Mouse (Mus musculus) kidney, postnatal 36 days (tissue): Measurements from ENCODE around the gene Ppm1l.

Source experiments
- DNase-seq, 2 experiments: peaks; one replicate each; pipeline ENCODE4 v3.0.0; 2021 to 2022; ENCODE audit warnings: mixed read lengths in 2 of 2

The Ppm1l gene

DNA sequence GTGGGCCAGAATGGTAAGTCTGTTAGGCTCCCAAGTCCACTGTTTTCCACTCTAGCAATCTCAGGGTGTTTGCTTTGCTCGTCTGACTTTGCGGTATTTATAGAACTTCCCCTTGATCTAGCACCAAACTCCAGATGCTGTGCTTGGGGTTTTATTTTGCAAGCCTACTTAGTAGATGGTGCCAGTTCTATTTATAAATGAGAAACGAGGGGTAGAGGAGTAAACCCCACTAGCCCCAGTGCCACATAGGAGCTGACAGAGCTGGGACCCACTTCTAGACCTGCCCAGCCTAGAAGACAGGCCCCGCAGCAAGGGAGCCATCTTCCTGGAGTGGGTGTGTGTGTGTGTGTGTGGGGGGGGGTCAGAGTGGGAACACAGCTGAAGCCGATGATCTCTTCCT, 130.3 kb downstream of the Ppm1l start:
- peak in 1 of 2 experiments; percentile 3 for DNase-seq

DNA sequence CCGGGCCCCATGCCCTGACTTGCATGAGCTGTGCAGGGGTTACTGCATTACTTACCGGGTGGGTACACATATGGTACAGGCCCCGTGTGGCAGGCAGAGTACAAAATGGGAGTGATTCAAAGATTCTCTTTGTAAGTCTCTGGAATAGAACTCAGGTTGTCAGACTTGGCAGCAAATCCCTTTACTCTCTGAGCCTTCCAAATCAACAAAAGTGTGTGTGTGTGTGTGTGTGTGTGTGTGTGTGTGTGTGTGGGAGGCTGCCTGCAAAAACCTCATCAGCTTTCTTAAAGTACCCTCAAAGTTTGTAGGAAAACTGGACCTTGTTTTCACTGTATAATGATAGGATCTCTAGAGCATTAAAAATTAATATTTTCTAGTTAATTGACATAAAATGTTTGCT, 132.4 kb downstream of the Ppm1l start:
- DNase-seq, result no peak

- DNase-seq, result no peak
Measured at GRCm38 (mm10) chr3:69454330-69454729, 137.7 kb downstream of the Ppm1l start.

DNA sequence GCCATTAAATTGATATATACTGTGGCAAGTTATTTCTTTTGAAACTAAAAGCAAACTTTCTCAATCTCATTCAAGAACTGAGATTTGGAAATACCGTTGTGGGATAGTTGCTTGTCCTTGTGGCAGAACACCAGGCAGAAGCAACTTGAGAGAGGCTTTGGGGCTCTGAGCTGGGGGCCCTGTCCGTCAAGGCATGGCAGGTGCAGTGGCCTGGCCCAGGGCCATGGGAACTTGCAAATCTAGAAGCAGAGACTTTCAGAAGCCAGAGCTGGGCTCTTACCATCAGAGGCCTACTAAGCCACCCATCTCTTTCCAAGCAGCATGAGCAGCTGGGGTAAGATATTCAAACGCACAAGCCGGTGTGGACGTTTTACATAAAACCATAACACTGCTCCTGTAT, 139.4 kb downstream of the Ppm1l start:
- no peak for DNase-seq

- no peak for DNase-seq
Measured at GRCm38 (mm10) chr3:69458756-69459155, 142.1 kb downstream of the Ppm1l start.

- DNase-seq, result no peak
Measured at GRCm38 (mm10) chr3:69461956-69462355, 145.3 kb downstream of the Ppm1l start.

- DNase-seq, result no peak
Measured at GRCm38 (mm10) chr3:69465751-69466150, 149.1 kb downstream of the Ppm1l start.

- no peak for DNase-seq
Measured at GRCm38 (mm10) chr3:69468280-69469008, 151.8 kb downstream of the Ppm1l start.

- no peak for DNase-seq
Measured at GRCm38 (mm10) chr3:69469463-69470141, 152.9 kb downstream of the Ppm1l start.

DNA sequence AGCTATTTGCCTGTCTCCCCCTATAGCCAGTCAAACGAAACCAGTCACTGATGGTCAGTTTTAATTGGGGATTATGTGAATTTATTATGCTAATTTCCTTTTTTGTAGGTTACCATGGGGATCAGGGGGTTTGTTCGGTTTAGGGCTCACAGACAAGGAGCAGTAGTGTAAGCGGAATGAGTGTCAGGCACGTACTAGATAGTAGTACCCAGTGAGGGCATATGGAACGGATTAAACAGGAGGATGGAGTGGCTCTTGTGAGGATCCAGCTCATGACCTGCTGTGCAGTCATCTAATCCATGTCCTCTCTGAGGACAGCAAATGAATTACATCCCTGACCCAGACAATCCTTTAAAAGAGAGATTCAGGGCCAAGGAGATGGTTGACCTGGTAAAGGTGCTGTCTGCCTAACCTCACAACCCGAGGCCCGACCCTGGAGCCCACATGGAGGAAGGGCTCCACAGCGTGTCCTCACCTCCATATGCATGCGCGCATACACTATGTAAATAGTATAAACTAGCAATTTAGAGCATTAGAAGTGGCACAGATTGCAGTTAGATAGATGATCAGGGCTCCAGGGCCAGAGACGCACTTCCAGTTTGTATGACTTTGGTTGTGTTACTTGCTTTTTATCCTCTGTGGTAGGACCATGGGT, 153.6 kb downstream of the Ppm1l start:
- no peak for DNase-seq

DNA sequence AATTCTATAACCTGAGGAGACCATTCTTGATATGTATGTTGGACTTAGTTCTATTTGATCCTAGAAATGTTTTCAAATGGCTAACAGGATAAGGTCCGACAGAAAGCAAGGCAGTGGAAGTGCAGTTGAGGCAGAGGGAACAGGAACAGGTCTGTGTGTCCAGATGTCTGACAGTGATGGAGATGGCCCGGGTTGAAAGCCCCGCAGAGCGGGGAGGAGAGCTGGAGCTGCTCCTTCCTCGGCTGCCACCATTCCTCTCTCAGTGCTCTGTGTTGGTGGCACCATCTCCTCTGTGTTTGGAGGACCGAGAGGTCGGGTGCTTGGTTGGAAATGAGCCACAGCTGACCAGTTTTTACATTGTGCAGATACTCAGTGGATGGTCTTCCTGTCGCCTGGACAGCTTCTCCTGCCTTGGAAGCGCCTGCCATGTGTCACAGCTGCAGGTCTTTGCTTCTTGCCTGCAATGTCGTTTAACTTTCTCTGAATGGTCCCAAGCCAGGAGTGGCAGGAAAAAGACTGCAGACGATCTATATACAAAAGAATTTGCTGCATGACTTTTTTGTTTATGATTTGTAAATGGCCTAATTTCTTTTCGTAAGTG, 159.3 kb downstream of the Ppm1l start:
- no peak for DNase-seq

DNA sequence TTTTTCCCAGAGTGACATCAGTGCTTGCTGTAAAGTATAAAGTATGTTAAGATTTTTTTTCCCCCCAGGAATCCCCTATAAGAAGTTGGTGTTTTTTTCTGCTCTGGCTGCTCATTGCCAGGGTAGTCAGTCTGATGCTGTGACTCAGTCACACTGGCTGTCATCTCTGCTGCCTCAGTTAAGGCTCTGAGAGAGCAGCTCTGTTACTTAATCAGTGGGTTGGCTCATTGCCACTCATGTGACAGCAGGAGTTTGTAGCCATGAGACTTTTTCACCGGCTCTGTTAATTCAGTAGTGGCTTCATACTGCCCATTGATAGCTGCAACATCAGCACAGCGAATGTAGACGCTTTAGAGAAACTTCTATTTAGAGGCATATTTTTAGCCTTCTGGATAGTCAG, 163.3 kb downstream of the Ppm1l start:
- DNase-seq, result peak; percentile 66 to 68

DNA sequence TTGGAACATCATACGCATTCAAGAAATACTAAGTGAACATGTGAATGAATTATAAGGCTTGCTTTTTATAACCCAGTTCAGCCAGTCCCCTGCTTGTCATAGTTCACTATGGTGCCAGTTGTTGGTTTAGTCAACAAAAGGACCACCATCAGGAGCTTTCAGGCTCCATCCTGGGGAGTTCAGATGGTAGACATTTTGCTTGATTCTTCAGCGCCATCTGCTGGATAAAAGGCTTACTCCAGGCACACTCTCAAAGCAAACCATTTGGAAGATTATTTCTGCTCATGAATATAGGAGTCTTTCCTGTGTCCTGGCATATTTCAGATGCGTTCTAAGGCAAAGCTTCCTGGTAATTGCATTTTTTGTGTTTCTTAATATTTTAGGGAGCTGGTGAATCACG, 165.2 kb downstream of the Ppm1l start:
- peak; percentile 58 to 79 for DNase-seq

DNA sequence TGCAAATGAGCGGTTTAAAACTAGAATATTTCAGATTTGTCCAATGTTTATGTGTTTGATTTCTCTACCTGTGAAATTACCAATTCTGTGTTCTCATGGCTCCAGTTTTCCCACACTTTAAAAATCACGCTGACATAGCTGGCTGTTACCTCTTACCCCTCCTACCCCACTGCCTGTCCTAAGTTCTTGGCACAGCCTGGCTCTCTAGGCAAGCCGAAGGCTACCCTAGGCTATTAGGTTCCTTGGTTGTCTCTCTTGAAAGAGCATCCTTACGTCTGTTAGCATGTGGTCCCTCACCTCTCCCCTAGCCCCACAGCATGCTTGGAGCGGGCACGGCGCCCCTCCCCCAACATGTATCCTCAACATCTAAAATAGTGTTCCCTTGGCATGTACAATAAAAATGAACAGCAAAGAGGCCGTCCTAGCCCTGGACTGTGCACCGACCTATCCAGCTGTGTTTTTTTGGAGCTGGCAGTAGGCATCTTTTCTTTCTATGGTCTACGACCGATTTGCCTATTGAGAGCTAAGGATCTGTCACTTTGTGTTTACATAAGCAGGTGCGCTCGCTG, 167.4 kb downstream of the Ppm1l start:
- DNase-seq, result no peak

- DNase-seq, result no peak
Measured at GRCm38 (mm10) chr3:69484582-69484981, 167.9 kb downstream of the Ppm1l start.

DNA sequence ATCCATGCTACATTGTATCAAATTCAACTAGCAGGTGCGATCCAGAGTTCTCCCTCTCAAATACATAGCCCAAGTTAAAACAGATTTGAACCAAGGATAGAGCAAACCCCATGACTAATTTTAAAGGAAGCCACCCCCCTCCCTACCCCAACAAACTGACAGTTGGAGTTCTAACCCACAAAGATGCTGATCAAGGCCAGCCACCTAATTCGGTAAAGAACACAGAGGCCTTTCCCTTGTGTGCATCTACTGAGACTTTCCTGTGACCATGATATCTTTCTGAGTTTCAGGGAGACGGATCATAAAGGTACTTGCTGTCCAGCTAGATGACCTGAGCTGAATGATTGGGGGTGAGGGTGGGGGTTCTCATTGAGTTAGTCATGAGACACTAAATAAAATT, 168.7 kb downstream of the Ppm1l start:
- no peak for DNase-seq

- DNase-seq, result peak in 1 of 2 experiments; percentile 9
Measured at GRCm38 (mm10) chr3:69485756-69486155, 169.1 kb downstream of the Ppm1l start.

GRCm38 (mm10) chr3:69487471-69487870, 170.8 kb downstream of the Ppm1l start:
- DNase-seq, result no peak

- no peak for DNase-seq
Measured at GRCm38 (mm10) chr3:69489669-69490068, 173.0 kb downstream of the Ppm1l start.

DNA sequence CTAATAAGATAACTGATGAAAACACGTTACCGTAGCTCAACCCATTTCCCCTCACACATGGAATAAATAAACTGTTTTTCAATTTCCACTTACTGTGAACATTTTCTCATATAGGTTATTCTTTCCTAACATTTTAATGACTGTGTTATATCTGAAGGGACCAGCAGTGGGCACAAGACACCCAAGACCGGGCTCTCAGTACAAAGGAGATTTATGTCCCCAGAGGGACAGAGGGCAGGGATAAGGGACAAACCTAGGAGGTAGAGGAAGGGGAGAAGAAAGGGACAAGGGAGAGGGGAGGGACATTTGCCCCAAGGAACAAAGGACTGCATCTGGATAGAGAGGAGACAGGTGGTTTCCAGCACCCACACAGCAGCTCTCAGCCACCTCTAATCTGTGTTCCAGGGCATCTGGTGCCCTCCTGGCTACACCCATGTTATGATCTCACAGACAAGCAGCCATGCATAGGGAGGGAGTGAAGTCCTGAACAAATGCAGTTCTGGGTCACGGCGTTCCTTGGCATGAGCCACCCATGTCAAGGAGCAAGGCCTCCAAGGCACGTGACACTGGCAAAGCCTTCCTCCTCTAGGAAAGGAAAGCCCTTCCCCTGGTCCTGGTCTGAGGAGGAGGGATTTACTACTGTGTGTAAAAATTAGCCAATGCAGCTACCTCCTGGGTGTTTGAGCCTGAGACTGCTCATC, 174.5 kb downstream of the Ppm1l start:
- DNase-seq, result peak; percentile 89 to 93

- DNase-seq, result no peak
Measured at GRCm38 (mm10) chr3:69494233-69495010, 177.8 kb downstream of the Ppm1l start.

- DNase-seq, result no peak
Measured at GRCm38 (mm10) chr3:69497178-69497577, 180.5 kb downstream of the Ppm1l start.
